Mouse (Mus musculus) heart, adult 2 months (tissue): Measurements from ENCODE around the gene Mcee. TPM values are rescaled to one million over a fixed set of nuclear protein-coding genes. Genes with fewer than 3 reads are reported as not detected.

Experiments
- DNase-seq, 2 experiments: peaks; one replicate each; pipeline ENCODE4 v3.0.0; 2021
- H3K27ac ChIP-seq: fragments of 200-600 bp; 2 replicates; pipeline ENCODE4 v1.8.1; 2022
- H3K27me3 ChIP-seq: fragments of 200-500 bp; 2 replicates; pipeline ENCODE4 v1.6.1; 2012; ENCODE audit warnings: mild to moderate bottlenecking, low read length, inconsistent platforms, mixed read lengths; ENCODE audit not compliant: control insufficient read depth, insufficient read depth
- H3K36me3 ChIP-seq: fragments of 200-500 bp; 2 replicates; pipeline ENCODE4 v1.6.1; 2012; ENCODE audit warnings: low read length, inconsistent platforms; ENCODE audit not compliant: control insufficient read depth, insufficient read depth
- H3K4me1 ChIP-seq: fragments of 200-500 bp; 2 replicates; pipeline ENCODE4 v1.6.1; 2011; ENCODE audit warnings: low read length; ENCODE audit not compliant: control insufficient read depth, insufficient read depth
- H3K4me3 ChIP-seq: fragments of 200-600 bp; 2 replicates; pipeline ENCODE4 v1.8.1; 2022
- H3K79me2 ChIP-seq: fragments of 200-500 bp; replicated peaks from 2 replicates; pipeline ENCODE4 v1.6.1; 2012; ENCODE audit warnings: mild to moderate bottlenecking, inconsistent platforms, low read length, moderate library complexity, mixed read lengths; ENCODE audit not compliant: control insufficient read depth, insufficient read depth
- H3K9ac ChIP-seq: fragments of 200-500 bp; 2 replicates; pipeline ENCODE4 v1.6.1; 2012; ENCODE audit warnings: low read depth, mild to moderate bottlenecking, control low read depth, inconsistent platforms, low read length, mixed read lengths
- CTCF ChIP-seq: fragments of 200-600 bp; IDR thresholded peaks from 2 replicates; pipeline ENCODE4 v1.8.1; 2022; ENCODE audit warnings: antibody characterized with exemption, mild to moderate bottlenecking, moderate library complexity
- EP300 ChIP-seq: fragments of 200-500 bp; IDR thresholded peaks from 2 replicates; pipeline ENCODE4 v1.6.1; 2011; ENCODE audit warnings: low read depth, low read length, control low read depth; ENCODE audit not compliant: insufficient read depth
- POLR2A ChIP-seq: fragments of 200-500 bp; IDR thresholded peaks from 2 replicates; pipeline ENCODE4 v1.6.1; 2011; ENCODE audit warnings: mild to moderate bottlenecking, low read depth, low read length, control low read depth; ENCODE audit not compliant: insufficient read depth
- WGBS: fragments of 180-500 bp; shearing (Covaris S2); methylation state at CpG from one replicate; pipeline ENCODE4 v1.1.7; 2018; 5-methylcytosine and 5-hydroxymethylcytosine counted together
- intact Hi-C: fragments of 180-260 bp; cut with DNase I; formaldehyde crosslinking; loops from one replicate; pipeline ENCODE4 v1.15.1; 2025
- polyA plus RNA-seq: library from polyadenylated mRNA; depleted of rRNA; stranded (reverse); fragments of >200 nt; gene quantifications from 2 replicates; pipeline ENCODE4 v1.2.3, GENCODE M21; 2012
- total RNA-seq, 2 experiments: library from RNA; stranded (reverse); gene quantifications; 2 replicates each; pipeline ENCODE4 v1.2.3; 2021

Gene Mcee
- total and polyA plus RNA-seq, 3 experiments = 92.4 to 198 (median 169) TPM

DNA sequence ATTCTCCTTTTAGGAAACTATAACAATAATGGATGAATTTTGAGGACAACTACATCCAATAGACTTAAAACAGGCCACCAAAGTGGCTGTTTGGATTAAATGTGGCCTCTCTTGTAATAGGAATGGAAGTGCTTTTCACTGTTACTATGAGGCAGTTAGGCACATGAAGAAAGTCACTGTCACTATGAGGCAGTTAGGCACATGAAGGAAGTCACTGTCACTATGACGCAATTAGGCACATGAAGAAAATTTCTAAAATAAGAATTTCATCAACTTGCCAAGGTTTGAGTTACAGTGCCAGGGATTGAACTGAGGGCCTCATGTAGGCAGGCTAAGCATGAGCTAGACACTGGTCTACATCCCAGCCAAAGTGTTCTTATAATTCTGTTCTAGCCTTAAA lies 8.3 kb downstream of the Mcee start:
- no peaks in the 10 kb centered on the region for H3K79me2 ChIP-seq
- TF ChIP-seq CTCF = no peak
- TF ChIP-seq EP300 = no peak
- TF ChIP-seq POLR2A = no peak
- no peak overlapping the region for H3K4me3 ChIP-seq
- DNase-seq = no peak
- peaks cover 2% of the 10 kb centered on the region; the same call in 1 of the 2 replicates for H3K4me1 ChIP-seq
- intact Hi-C loops = no loop called here
- H3K27me3 ChIP-seq = no peaks in the 10 kb centered on the region
- H3K36me3 ChIP-seq = peaks cover 4% of the 10 kb centered on the region; the same call in 1 of the 2 replicates
- H3K27ac ChIP-seq = no peak overlapping the region
- 60% methylated on average over 1 of the region's 1 CpGs for WGBS
- no peak overlapping the region for H3K9ac ChIP-seq

DNA sequence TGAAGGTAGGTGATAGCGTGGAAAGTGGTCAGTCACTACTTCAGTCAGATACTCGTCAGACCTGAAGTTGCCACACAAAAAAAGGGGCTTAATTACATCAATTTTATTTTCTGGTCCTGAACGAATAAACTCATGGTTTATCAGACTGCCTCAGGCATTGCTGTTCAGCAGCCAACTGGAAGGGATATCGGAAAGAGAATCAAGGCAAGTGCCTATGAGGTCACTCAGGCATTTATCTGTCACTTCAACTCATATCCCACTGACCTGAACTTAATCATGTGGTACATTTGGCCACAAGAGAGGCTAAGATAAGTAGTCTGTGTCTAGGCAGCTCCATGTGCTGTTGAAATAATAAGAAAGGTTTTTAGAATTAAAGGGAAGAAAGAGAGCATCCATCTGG lies 10.0 kb downstream of the Mcee start:
- peaks cover 4% of the 10 kb centered on the region; the same call in 1 of the 2 replicates for H3K36me3 ChIP-seq
- intact Hi-C loops = no loop called here
- TF ChIP-seq EP300 (no peak), POLR2A (no peak), CTCF (no peak)
- no peak for DNase-seq
- WGBS = 67% methylated on average over 4 of the region's 4 CpGs
- H3K27ac ChIP-seq = no peak overlapping the region
- H3K4me3 ChIP-seq = no peak overlapping the region
- no peaks in the 10 kb centered on the region for H3K27me3 ChIP-seq
- no peaks in the 10 kb centered on the region; the same call in 1 of the 2 replicates for H3K4me1 ChIP-seq
- no peak overlapping the region for H3K9ac ChIP-seq
- no peaks in the 10 kb centered on the region for H3K79me2 ChIP-seq

DNA sequence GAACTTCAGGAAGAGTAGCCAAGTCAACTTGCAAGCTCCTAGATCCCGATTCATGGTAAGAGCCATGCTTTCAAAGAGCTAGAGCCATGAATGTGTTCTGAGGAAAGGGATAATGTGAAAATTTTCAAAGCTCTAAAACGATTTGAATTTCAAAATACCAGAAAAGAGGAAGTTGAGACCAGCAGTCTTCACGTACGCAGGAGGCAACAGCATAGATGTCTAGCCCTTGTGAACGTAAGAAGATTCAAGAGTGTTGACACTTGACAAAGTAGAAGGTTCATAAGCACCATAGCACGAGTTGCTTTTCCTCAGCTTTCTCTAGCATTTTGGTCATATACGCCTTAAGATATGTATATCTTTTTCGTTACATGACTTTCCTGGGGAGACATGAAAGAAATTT lies 11.6 kb downstream of the Mcee start:
- WGBS = 88% methylated on average over 8 of the region's 8 CpGs
- Histone ChIP-seq H3K4me1 (no peaks in the 10 kb centered on the region), H3K27me3 (no peaks in the 10 kb centered on the region), H3K4me3 (no peak overlapping the region), H3K27ac (no peak overlapping the region), H3K9ac (no peak overlapping the region), H3K36me3 (peaks cover 4% of the 10 kb centered on the region; the same call in 1 of the 2 replicates), H3K79me2 (no peaks in the 10 kb centered on the region)
- intact Hi-C loops = no loop called here
- no peak for TF ChIP-seq CTCF
- TF ChIP-seq EP300 = no peak
- no peak for TF ChIP-seq POLR2A
- no peak for DNase-seq

DNA sequence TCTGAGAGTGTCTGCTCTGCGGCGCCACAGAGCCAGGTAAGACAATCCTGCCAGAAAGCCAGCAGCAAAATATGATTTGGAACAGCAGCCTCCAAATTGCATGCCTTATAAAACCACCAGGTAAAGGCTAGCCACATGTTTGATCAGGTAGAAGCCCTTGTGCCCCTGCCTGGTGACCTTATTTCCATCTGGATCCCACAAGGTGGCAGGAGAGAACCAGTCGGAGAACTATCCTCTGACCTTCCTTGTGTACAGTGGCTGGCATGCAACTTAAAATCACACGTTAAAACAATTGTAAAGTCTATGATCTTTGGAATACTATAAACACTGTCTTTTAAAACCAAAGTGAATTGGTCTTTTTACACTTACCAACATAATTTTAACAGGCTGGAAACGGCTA lies 32.5 kb downstream of the Mcee start:
- WGBS = 53% methylated on average over 5 of the region's 5 CpGs
- H3K4me1 ChIP-seq = no peaks in the 10 kb centered on the region
- no peak for DNase-seq
- no peak overlapping the region for H3K9ac ChIP-seq
- H3K36me3 ChIP-seq = no peaks in the 10 kb centered on the region
- H3K4me3 ChIP-seq = no peak overlapping the region
- H3K27me3 ChIP-seq = no peaks in the 10 kb centered on the region
- peak; percentile 30 for TF ChIP-seq CTCF
- TF ChIP-seq EP300 = no peak
- H3K27ac ChIP-seq = no peak overlapping the region
- H3K79me2 ChIP-seq = no peaks in the 10 kb centered on the region
- intact Hi-C loops = loop anchor here (10.0 kb wide), 1 partner anchor 320 kb away; no protein-coding TSS in a partner anchor

DNA sequence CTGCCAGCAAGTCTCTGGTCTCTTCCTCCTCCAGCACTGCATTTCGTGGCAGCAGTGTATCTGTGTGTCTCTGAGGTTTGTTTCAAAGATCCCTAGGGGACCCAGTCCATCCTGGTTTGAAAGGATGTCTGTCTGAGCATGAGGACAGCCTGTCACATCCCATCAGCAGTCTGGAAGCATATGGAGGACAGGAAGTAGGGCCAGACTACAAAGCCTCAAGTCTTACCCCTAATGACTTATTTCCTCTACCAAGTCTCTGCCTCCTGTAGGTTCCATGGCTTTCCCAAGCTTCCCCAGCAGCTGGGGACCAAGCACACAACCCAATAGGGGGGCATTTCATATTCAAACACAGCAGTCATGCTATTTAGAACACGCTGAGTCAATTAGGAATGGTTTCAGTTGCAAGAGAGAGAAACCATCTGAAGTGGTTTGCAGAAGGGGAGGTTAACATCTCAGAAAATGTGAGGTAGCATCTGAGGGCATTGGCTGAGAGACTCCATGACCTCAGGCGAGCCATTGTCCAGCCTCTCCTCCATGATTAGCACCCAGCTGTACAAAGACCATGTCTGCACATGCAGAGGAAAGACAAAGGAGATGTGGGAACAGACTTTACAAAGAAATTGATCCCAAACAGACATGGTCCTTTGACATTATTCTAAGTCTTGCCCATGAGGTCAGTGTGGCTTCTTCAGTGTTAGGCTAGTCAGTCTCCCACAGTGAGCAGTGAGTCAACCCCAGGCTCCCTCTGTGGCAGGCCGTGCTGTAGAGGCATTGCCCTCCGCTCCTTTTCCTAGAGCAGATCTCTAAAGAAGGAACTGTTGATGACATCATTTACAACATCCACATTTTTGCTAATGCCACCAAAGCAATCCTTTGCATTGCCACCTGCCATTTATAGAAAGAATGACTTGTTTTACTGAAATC lies 47.5 kb downstream of the Mcee start:
- intact Hi-C loops = no loop called here
- no peak for DNase-seq
- no peaks in the 10 kb centered on the region for H3K4me1 ChIP-seq
- no peak for TF ChIP-seq CTCF
- TF ChIP-seq EP300 = no peak
- TF ChIP-seq POLR2A = no peak
- H3K4me3 ChIP-seq = no peak overlapping the region
- no peaks in the 10 kb centered on the region for H3K27me3 ChIP-seq
- no peaks in the 10 kb centered on the region for H3K79me2 ChIP-seq
- WGBS = 59% methylated on average over 5 of the region's 5 CpGs
- no peak overlapping the region for H3K9ac ChIP-seq
- no peaks in the 10 kb centered on the region for H3K36me3 ChIP-seq
- H3K27ac ChIP-seq = no peak overlapping the region

DNA sequence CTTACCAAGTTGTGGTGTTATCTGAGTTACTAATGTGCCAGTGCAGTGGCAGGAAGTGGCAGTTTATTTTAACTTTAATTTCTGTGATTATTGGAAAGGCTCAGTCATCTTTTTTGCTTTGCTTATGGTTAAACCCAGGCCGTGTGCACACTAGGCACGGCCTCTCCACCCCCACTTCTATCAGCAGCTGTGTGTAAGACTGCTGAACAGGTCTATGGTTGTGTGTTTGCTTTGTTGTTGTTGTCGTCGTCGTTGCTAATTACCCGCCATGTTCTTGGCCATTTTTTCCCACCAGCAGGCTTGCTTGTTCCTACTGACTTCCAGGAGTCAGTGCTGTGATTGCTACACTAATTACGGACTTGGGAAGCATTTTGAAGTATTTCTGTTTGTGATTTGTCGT lies 48.1 kb downstream of the Mcee start:
- Histone ChIP-seq H3K27ac (no peak overlapping the region), H3K27me3 (no peaks in the 10 kb centered on the region), H3K79me2 (no peaks in the 10 kb centered on the region), H3K36me3 (no peaks in the 10 kb centered on the region), H3K4me3 (no peak overlapping the region), H3K9ac (no peak overlapping the region), H3K4me1 (no peaks in the 10 kb centered on the region)
- TF ChIP-seq EP300 (no peak), POLR2A (no peak), CTCF (no peak)
- no peak for DNase-seq
- WGBS = 66% methylated on average over 8 of the region's 8 CpGs
- intact Hi-C loops = no loop called here
